Mouse (Mus musculus) lung, postnatal 36 days (tissue): ENCODE measurements around the gene Brca2.

Source experiments
- DNase-seq: peaks from one replicate; pipeline ENCODE4 v3.0.0; 2022; ENCODE audit warnings: mixed read lengths

Brca2 gene

GRCm38 (mm10) chr5:150599301-150600294, 77.2 kb downstream of the Brca2 start:
- DNase-seq: no peak

GRCm38 (mm10) chr5:150600554-150601440, 78.4 kb downstream of the Brca2 start:
- DNase-seq: peak; percentile 34

- DNase-seq: no peak
Observed at GRCm38 (mm10) chr5:150601441-150602230, 79.2 kb downstream of the Brca2 start.

- no peak for DNase-seq
Observed at GRCm38 (mm10) chr5:150606131-150606530, 83.7 kb downstream of the Brca2 start.

- no peak for DNase-seq
Observed at GRCm38 (mm10) chr5:150607631-150608030, 85.2 kb downstream of the Brca2 start.

GRCm38 (mm10) chr5:150611136-150611535, 88.7 kb downstream of the Brca2 start:
- DNase-seq: no peak

GRCm38 (mm10) chr5:150611697-150612096, 89.3 kb downstream of the Brca2 start:
- DNase-seq: peak; percentile 23

- no peak for DNase-seq
Observed at GRCm38 (mm10) chr5:150614054-150614453, 91.6 kb downstream of the Brca2 start.

- DNase-seq: no peak
Observed at GRCm38 (mm10) chr5:150616216-150616615, 93.8 kb downstream of the Brca2 start.

GRCm38 (mm10) chr5:150616731-150617130, 94.3 kb downstream of the Brca2 start:
- DNase-seq: no peak

GRCm38 (mm10) chr5:150618599-150619355, 96.3 kb downstream of the Brca2 start:
- no peak for DNase-seq
